Mouse (Mus musculus): ENCODE measurements around the gene Dpm3. TPM values are rescaled to one million over a fixed set of nuclear protein-coding genes. Genes with fewer than 3 reads are reported as not detected.

The Dpm3 gene
- polyA plus RNA-seq, 1 experiment from 2014 or later: 64.5 TPM

MicroRNAs within 50 kb of the gene (microRNA counts, 519-probe panel; counts per million panel counts)
- 2,064 counts per million, percentile 53 among the panel's probes with 10 or more counts for microRNA mmu-miR-92b

Small RNAs within 50 kb of the gene (microRNA-seq; reads per million reads assigned to microRNA genes)
- 4,202 reads per million, percentile 89 among the genes with 10 or more reads in this experiment for gene Mir92b

Other genes with a start within 250 kb of the Dpm3 start
- 101 and 103 TPM in 2 replicates for gene Rusc1, start 166.0 kb upstream of the Dpm3 start, polyA plus RNA-seq (2015; fragmentation: Nextera tagmentation; extraction: Ambion mirVana)
- 0.14 TPM in 1 of 2 replicates, not detected in the other for gene Gm43738, start 158.3 kb upstream of the Dpm3 start, polyA plus RNA-seq (2015; fragmentation: Nextera tagmentation; extraction: Ambion mirVana)
- gene Fdps, start 157.4 kb upstream of the Dpm3 start, polyA plus RNA-seq (2015; fragmentation: Nextera tagmentation; extraction: Ambion mirVana): 512 and 577 TPM in 2 replicates
- gene Pklr, start 123.2 kb upstream of the Dpm3 start, polyA plus RNA-seq (2015; fragmentation: Nextera tagmentation; extraction: Ambion mirVana): 0.30 TPM in 1 of 2 replicates, not detected in the other
- gene Hcn3, start 99.2 kb upstream of the Dpm3 start, polyA plus RNA-seq (2015; fragmentation: Nextera tagmentation; extraction: Ambion mirVana): 59.1 and 65.9 TPM in 2 replicates
- gene Clk2, start 94.6 kb upstream of the Dpm3 start, polyA plus RNA-seq (2015; fragmentation: Nextera tagmentation; extraction: Ambion mirVana): 15.9 and 19.7 TPM in 2 replicates
- 145 and 152 TPM in 2 replicates for gene Scamp3, start 81.9 kb upstream of the Dpm3 start, polyA plus RNA-seq (2015; fragmentation: Nextera tagmentation; extraction: Ambion mirVana)
- 31.8 and 33.6 TPM in 2 replicates for gene Fam189b, start 76.2 kb upstream of the Dpm3 start, polyA plus RNA-seq (2015; fragmentation: Nextera tagmentation; extraction: Ambion mirVana)
- gene Gba, start 56.4 kb upstream of the Dpm3 start, polyA plus RNA-seq (2015; fragmentation: Nextera tagmentation; extraction: Ambion mirVana): 46.4 and 49.0 TPM in 2 replicates
- 52.2 and 53.6 TPM in 2 replicates for gene Thbs3, start 44.2 kb upstream of the Dpm3 start, polyA plus RNA-seq (2015; fragmentation: Nextera tagmentation; extraction: Ambion mirVana)
- 145 and 150 TPM in 2 replicates for gene Mtx1, start 32.3 kb upstream of the Dpm3 start, polyA plus RNA-seq (2015; fragmentation: Nextera tagmentation; extraction: Ambion mirVana)
- gene Muc1, start 30.3 kb upstream of the Dpm3 start, polyA plus RNA-seq (2015; fragmentation: Nextera tagmentation; extraction: Ambion mirVana): 0.57 and 1.5 TPM in 2 replicates
- 195 TPM in 2 replicates for gene Krtcap2, start 13.4 kb upstream of the Dpm3 start, polyA plus RNA-seq (2015; fragmentation: Nextera tagmentation; extraction: Ambion mirVana)
- gene Trim46, start 13.0 kb upstream of the Dpm3 start, polyA plus RNA-seq (2015; fragmentation: Nextera tagmentation; extraction: Ambion mirVana): 90.3 and 91.2 TPM in 2 replicates
- 40.2 and 41.3 TPM in 2 replicates for gene Slc50a1, start 11.2 kb downstream of the Dpm3 start, polyA plus RNA-seq (2015; fragmentation: Nextera tagmentation; extraction: Ambion mirVana)
- gene Efna1, start 21.8 kb downstream of the Dpm3 start, polyA plus RNA-seq (2015; fragmentation: Nextera tagmentation; extraction: Ambion mirVana): 6.8 and 7.4 TPM in 2 replicates
- gene Efna3, start 63.6 kb downstream of the Dpm3 start, polyA plus RNA-seq (2015; fragmentation: Nextera tagmentation; extraction: Ambion mirVana): 40.5 and 59.0 TPM in 2 replicates
- 3.7 and 4.2 TPM in 2 replicates for gene Efna4, start 78.7 kb downstream of the Dpm3 start, polyA plus RNA-seq (2015; fragmentation: Nextera tagmentation; extraction: Ambion mirVana)
- gene Adam15, start 90.6 kb downstream of the Dpm3 start, polyA plus RNA-seq (2015; fragmentation: Nextera tagmentation; extraction: Ambion mirVana): 60.6 and 78.2 TPM in 2 replicates
- gene Dcst2, start 102.6 kb downstream of the Dpm3 start, polyA plus RNA-seq (2015; fragmentation: Nextera tagmentation; extraction: Ambion mirVana): 0.09 and 0.25 TPM in 2 replicates
- 0.96 and 0.98 TPM in 2 replicates for gene Dcst1, start 105.9 kb downstream of the Dpm3 start, polyA plus RNA-seq (2015; fragmentation: Nextera tagmentation; extraction: Ambion mirVana)
- gene Zbtb7b, start 135.4 kb downstream of the Dpm3 start, polyA plus RNA-seq (2015; fragmentation: Nextera tagmentation; extraction: Ambion mirVana): 0.49 and 0.61 TPM in 2 replicates
- gene Lenep, start 143.4 kb downstream of the Dpm3 start, polyA plus RNA-seq (2015; fragmentation: Nextera tagmentation; extraction: Ambion mirVana): 1.4 TPM in 1 of 2 replicates, not detected in the other
- gene Flad1, start 152.5 kb downstream of the Dpm3 start, polyA plus RNA-seq (2015; fragmentation: Nextera tagmentation; extraction: Ambion mirVana): 35.4 and 39.1 TPM in 2 replicates
- 77.1 and 86.2 TPM in 2 replicates for gene Cks1b, start 159.0 kb downstream of the Dpm3 start, polyA plus RNA-seq (2015; fragmentation: Nextera tagmentation; extraction: Ambion mirVana)
- gene Shc1, start 159.1 kb downstream of the Dpm3 start, polyA plus RNA-seq (2015; fragmentation: Nextera tagmentation; extraction: Ambion mirVana): 13.2 and 14.9 TPM in 2 replicates
- gene Pygo2, start 170.9 kb downstream of the Dpm3 start, polyA plus RNA-seq (2015; fragmentation: Nextera tagmentation; extraction: Ambion mirVana): 47.6 and 48.7 TPM in 2 replicates
- gene Pbxip1, start 177.3 kb downstream of the Dpm3 start, polyA plus RNA-seq (2015; fragmentation: Nextera tagmentation; extraction: Ambion mirVana): 14.4 and 18.5 TPM in 2 replicates
- gene Pmvk, start 195.2 kb downstream of the Dpm3 start, polyA plus RNA-seq (2015; fragmentation: Nextera tagmentation; extraction: Ambion mirVana): 129 and 142 TPM in 2 replicates